Mouse (Mus musculus) central nervous system, embryonic 18 days (tissue): ENCODE measurements around the gene Ssr3. TPM values are rescaled to one million over a fixed set of nuclear protein-coding genes. Genes with fewer than 3 reads are reported as not detected.

Experiments used
- polyA plus RNA-seq: library from polyadenylated mRNA; depleted of rRNA; stranded (reverse); fragments of >200 nt; gene quantifications from 2 replicates; pipeline ENCODE4 v1.2.3, GENCODE M21; 2012; rRNA removed

The Ssr3 gene
- 128 and 131 TPM in 2 replicates for polyA plus RNA-seq

DNA sequence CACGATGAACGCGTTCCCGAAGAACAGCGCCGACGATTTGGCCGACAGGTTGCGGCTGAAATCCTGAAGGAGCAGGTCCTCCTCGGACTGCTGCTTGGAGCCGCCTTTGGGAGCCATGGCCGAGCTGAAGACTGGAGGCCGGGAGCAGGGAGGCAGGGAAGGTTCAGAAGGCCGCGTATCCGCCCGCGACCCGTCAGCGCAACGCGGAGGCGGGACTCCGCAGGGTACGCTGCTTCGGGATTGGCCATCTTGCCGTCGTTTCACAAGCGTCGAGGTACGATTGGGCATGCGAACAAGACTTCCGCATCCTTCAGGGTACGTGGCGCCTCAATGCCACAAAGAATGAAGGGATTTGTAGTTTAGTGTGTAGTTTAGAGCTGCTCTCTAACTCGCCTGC is at the start of gene Ssr3:
Gene Ssr3 (minus strand): TSS at position 203 of the 397 bp plus-strand sequence.

Other genes with a start within 250 kb of the Ssr3 start
- 8.6 and 9.9 TPM in 2 replicates for gene Tiparp, start 135.8 kb upstream of the Ssr3 start, polyA plus RNA-seq